Mouse (Mus musculus) midbrain, embryonic 12.5 days (tissue): ENCODE results near the gene Ppp2r5d. TPM values are rescaled to one million over a fixed set of nuclear protein-coding genes. Genes with fewer than 3 reads are reported as not detected.

ENCODE experiments used
- ATAC-seq: fragments of 200-750 bp; cut with Nextera tagmentation; 2 replicates; pipeline ENCODE4 v1.8.0; 2017; ENCODE audit warnings: low read depth, moderate TSS enrichment, moderate library complexity; ENCODE audit not compliant: low FRiP score
- H3K27ac ChIP-seq: fragments of 300-500 bp; sonication (generic); replicated peaks from 2 replicates; pipeline ENCODE4 v1.5.1; 2016; ENCODE audit warnings: mild to moderate bottlenecking
- H3K27me3 ChIP-seq: fragments of 300-500 bp; sonication (generic); 2 replicates; pipeline ENCODE4 v1.6.1; 2016; ENCODE audit warnings: mild to moderate bottlenecking
- H3K36me3 ChIP-seq: fragments of 300-500 bp; sonication (generic); 2 replicates; pipeline ENCODE4 v1.6.1; 2016
- H3K4me1 ChIP-seq: fragments of 300-500 bp; sonication (generic); 2 replicates; pipeline ENCODE4 v1.6.1; 2016
- H3K4me2 ChIP-seq: fragments of 300-500 bp; sonication (generic); replicated peaks from 2 replicates; pipeline ENCODE4 v1.6.1; 2016; ENCODE audit warnings: mild to moderate bottlenecking, moderate library complexity
- H3K4me3 ChIP-seq: fragments of 300-500 bp; sonication (generic); 2 replicates; pipeline ENCODE4 v1.5.1; 2016; ENCODE audit warnings: mild to moderate bottlenecking
- H3K9ac ChIP-seq: fragments of 300-500 bp; sonication (generic); replicated peaks from 2 replicates; pipeline ENCODE4 v1.6.1; 2016; ENCODE audit warnings: mild to moderate bottlenecking, moderate library complexity
- H3K9me3 ChIP-seq: fragments of 300-500 bp; sonication (generic); 2 replicates; pipeline ENCODE4 v1.6.1; 2016; ENCODE audit warnings: mild to moderate bottlenecking
- WGBS: fragments of 180-500 bp; shearing (Covaris S2); methylation state at CpG from one replicate; pipeline ENCODE4 v1.1.7; 2016; 5-methylcytosine and 5-hydroxymethylcytosine counted together
- polyA plus RNA-seq: library from polyadenylated mRNA; unstranded; fragments of >200 nt; fragmentation: Nextera tagmentation; extraction: Ambion mirVana; gene quantifications from 2 replicates; pipeline ENCODE4 v1.2.1, GENCODE M21; 2016

Ppp2r5d gene
- polyA plus RNA-seq, 1 experiment from 2014 or later = 111 TPM

GRCm38 (mm10) chr17:46674530-46675283, 30.2 kb downstream of the Ppp2r5d start:
- Histone ChIP-seq H3K27ac (peak overlapping the region; percentile 54), H3K9ac (peak overlapping the region; percentile 61), H3K4me2 (peak overlapping the region; percentile 84), H3K9me3 (no peaks in the 10 kb centered on the region), H3K36me3 (peaks cover 60% of the 10 kb centered on the region), H3K4me1 (peaks cover 39% of the 10 kb centered on the region), H3K4me3 (peak overlapping the region; percentile 76), H3K27me3 (no peaks in the 10 kb centered on the region)
- peak; percentile 27 for ATAC-seq
- WGBS = 18% methylated on average over 14 of the region's 15 CpGs

GRCm38 (mm10) chr17:46673850-46674529, 30.9 kb downstream of the Ppp2r5d start, which contains the start of gene Rrp36:
Rrp36 (minus strand) TSS chr17:46674352.
- Histone ChIP-seq H3K4me3 (peak within 1 kb of the TSS; percentile 76), H3K4me1 (peaks cover 32% of the 10 kb centered on the region), H3K9ac (peak within 1 kb of the TSS; percentile 69), H3K9me3 (no peaks in the 10 kb centered on the region), H3K27me3 (no peaks in the 10 kb centered on the region), H3K36me3 (peaks cover 68% of the 10 kb centered on the region), H3K27ac (peak within 1 kb of the TSS; percentile 54), H3K4me2 (peak within 1 kb of the TSS; percentile 84)
- peak; percentile 90 for ATAC-seq
- under 1% methylated on average over 43 of the region's 43 CpGs for WGBS

GRCm38 (mm10) chr17:46669911-46670310, 35.0 kb downstream of the Ppp2r5d start:
- WGBS = 91% methylated on average over 10 of the region's 10 CpGs
- H3K36me3 ChIP-seq = peaks cover 62% of the 10 kb centered on the region

GRCm38 (mm10) chr17:46667712-46668111, 37.2 kb downstream of the Ppp2r5d start:
- Histone ChIP-seq H3K27ac (no peak overlapping the region), H3K4me2 (no peak overlapping the region), H3K27me3 (no peaks in the 10 kb centered on the region), H3K9me3 (no peaks in the 10 kb centered on the region), H3K9ac (no peak overlapping the region), H3K4me1 (no peaks in the 10 kb centered on the region), H3K4me3 (no peak overlapping the region), H3K36me3 (peaks cover 77% of the 10 kb centered on the region)
- 96% methylated on average over 16 of the region's 16 CpGs for WGBS
- ATAC-seq = no peak

More at GRCm38 (mm10) chr17:46669911-46670310, 35.0 kb downstream of the Ppp2r5d start:
- ATAC-seq = no peak
- no peak overlapping the region for H3K9ac ChIP-seq
- H3K4me2 ChIP-seq = no peak overlapping the region
- no peaks in the 10 kb centered on the region for H3K9me3 ChIP-seq
- no peak overlapping the region for H3K4me3 ChIP-seq
- no peaks in the 10 kb centered on the region for H3K27me3 ChIP-seq
- H3K4me1 ChIP-seq = peaks cover 17% of the 10 kb centered on the region
- H3K27ac ChIP-seq = no peak overlapping the region

- Histone ChIP-seq H3K4me1 (no peaks in the 10 kb centered on the region), H3K4me2 (no peak overlapping the region), H3K9ac (no peak overlapping the region), H3K36me3 (peaks cover 91% of the 10 kb centered on the region), H3K4me3 (no peak overlapping the region), H3K27ac (no peak overlapping the region), H3K9me3 (no peaks in the 10 kb centered on the region), H3K27me3 (no peaks in the 10 kb centered on the region)
- no peak for ATAC-seq
- WGBS = 92% methylated on average over 5 of the region's 5 CpGs
Measured at GRCm38 (mm10) chr17:46662730-46663129, 42.2 kb downstream of the Ppp2r5d start.

- 90% methylated on average over 12 of the region's 12 CpGs for WGBS
- no peak overlapping the region for H3K27ac ChIP-seq
- H3K4me1 ChIP-seq = no peaks in the 10 kb centered on the region
- H3K36me3 ChIP-seq = peaks cover 94% of the 10 kb centered on the region
- no peak overlapping the region for H3K4me2 ChIP-seq
- no peaks in the 10 kb centered on the region for H3K27me3 ChIP-seq
- H3K9ac ChIP-seq = no peak overlapping the region
- no peaks in the 10 kb centered on the region for H3K9me3 ChIP-seq
- ATAC-seq = no peak
- H3K4me3 ChIP-seq = no peak overlapping the region
Measured at GRCm38 (mm10) chr17:46661981-46662380, 42.9 kb downstream of the Ppp2r5d start.

- 96% methylated on average over 9 of the region's 9 CpGs for WGBS
Measured at GRCm38 (mm10) chr17:46661351-46661750, 43.6 kb downstream of the Ppp2r5d start.

GRCm38 (mm10) chr17:46656054-46656453, 48.9 kb downstream of the Ppp2r5d start:
- WGBS = 84% methylated on average over 6 of the region's 6 CpGs
- no peak overlapping the region for H3K27ac ChIP-seq
- no peak overlapping the region for H3K9ac ChIP-seq
- H3K27me3 ChIP-seq = no peaks in the 10 kb centered on the region
- no peak for ATAC-seq
- no peak overlapping the region for H3K4me2 ChIP-seq
- peaks cover 83% of the 10 kb centered on the region for H3K36me3 ChIP-seq
- peaks cover 15% of the 10 kb centered on the region for H3K4me1 ChIP-seq
- no peak overlapping the region for H3K4me3 ChIP-seq
- no peaks in the 10 kb centered on the region for H3K9me3 ChIP-seq

More at GRCm38 (mm10) chr17:46661351-46661750, 43.6 kb downstream of the Ppp2r5d start:
- no peaks in the 10 kb centered on the region for H3K4me1 ChIP-seq
- no peaks in the 10 kb centered on the region for H3K27me3 ChIP-seq
- H3K4me2 ChIP-seq = no peak overlapping the region
- ATAC-seq = no peak
- no peak overlapping the region for H3K9ac ChIP-seq
- H3K27ac ChIP-seq = no peak overlapping the region
- no peaks in the 10 kb centered on the region for H3K9me3 ChIP-seq
- peaks cover 94% of the 10 kb centered on the region for H3K36me3 ChIP-seq
- no peak overlapping the region for H3K4me3 ChIP-seq

- Histone ChIP-seq H3K4me1 (peaks cover 32% of the 10 kb centered on the region), H3K27ac (no peak overlapping the region), H3K36me3 (peaks cover 51% of the 10 kb centered on the region), H3K4me3 (peak overlapping the region; percentile 69), H3K4me2 (peak overlapping the region; percentile 86), H3K9me3 (no peaks in the 10 kb centered on the region), H3K9ac (peak overlapping the region; percentile 91), H3K27me3 (no peaks in the 10 kb centered on the region)
- WGBS = 80% methylated on average over 20 of the region's 20 CpGs
- ATAC-seq = no peak
Measured at GRCm38 (mm10) chr17:46651755-46652547, 53.0 kb downstream of the Ppp2r5d start.

GRCm38 (mm10) chr17:46651292-46651691, 53.6 kb downstream of the Ppp2r5d start:
- Histone ChIP-seq H3K4me2 (peak overlapping the region; percentile 86), H3K9ac (peak overlapping the region; percentile 91), H3K27ac (peak overlapping the region; percentile 90; the same call in 1 of the 2 replicates), H3K36me3 (peaks cover 45% of the 10 kb centered on the region), H3K27me3 (no peaks in the 10 kb centered on the region), H3K9me3 (no peaks in the 10 kb centered on the region), H3K4me1 (peaks cover 37% of the 10 kb centered on the region), H3K4me3 (peak overlapping the region; percentile 69)
- WGBS = 83% methylated on average over 17 of the region's 17 CpGs
- no peak for ATAC-seq

GRCm38 (mm10) chr17:46650232-46651031, 54.5 kb downstream of the Ppp2r5d start, which contains the start of gene Cul7:
Cul7 (plus strand) TSS chr17:46650337.
- under 1% methylated on average over 58 of the region's 58 CpGs for WGBS
- Histone ChIP-seq H3K9me3 (no peaks in the 10 kb centered on the region), H3K4me1 (peaks cover 37% of the 10 kb centered on the region), H3K4me2 (peak within 1 kb of the TSS; percentile 86), H3K4me3 (peak within 1 kb of the TSS; percentile 69), H3K36me3 (peaks cover 36% of the 10 kb centered on the region), H3K27me3 (no peaks in the 10 kb centered on the region), H3K9ac (peak within 1 kb of the TSS; percentile 91), H3K27ac (peak within 1 kb of the TSS; percentile 90)
- ATAC-seq = peak; percentile 93
